In genomic region chr1:168786731-168787130, GRCm38 (mm10) we compare ENCODE assay signal across 24 mouse cellular contexts.
DNase-seq lines count a peak whose midpoint lies in the region; ATAC-seq lines count a peak whose summit lies in the region.
"Had no signal": no experiment of that assay in that cellular context is flagged by ENCODE, and none has a peak within 500 bp of the region (broad histone marks: within the 10 kb centered on the region; RNA-seq: fewer than 3 reads in every experiment).

No protein-coding gene starts in this region.

- no peak for ATAC-seq in kidney, embryonic 15.5 days (replicated peaks; ENCODE audit: low FRiP score)
- no peak for ATAC-seq in midbrain, embryonic 14.5 days (ENCODE audit: low FRiP score, low TSS enrichment)
- ATAC-seq in midbrain, embryonic 15.5 days (replicated peaks) = no peak
- ATAC-seq: forebrain, postnatal 0 days; lung, postnatal 0 days; Patski had no signal

- H3K9me3 ChIP-seq in kidney, embryonic 15.5 days (replicated peaks) = no peaks in the 10 kb centered on the region
- no peaks in the 10 kb centered on the region for H3K9me3 ChIP-seq in midbrain, embryonic 14.5 days (ENCODE audit: control insufficient read depth, low read length)
- H3K9me3 ChIP-seq in midbrain, embryonic 15.5 days = no peaks in the 10 kb centered on the region
- no peaks in the 10 kb centered on the region for H3K9me3 ChIP-seq in embryonic facial prominence, embryonic 10.5 days
- H3K9me3 ChIP-seq: embryonic facial prominence, embryonic 15.5 days; forebrain, embryonic 10.5 days; hindbrain, embryonic 12.5 days; neural tube, embryonic 13.5 days had no signal

- no peak overlapping the region for H3K27ac ChIP-seq in kidney, embryonic 15.5 days
- no peak overlapping the region for H3K27ac ChIP-seq in midbrain, embryonic 14.5 days (replicated peaks; ENCODE audit: low read depth, low read length)
- no peak overlapping the region for H3K27ac ChIP-seq in midbrain, embryonic 15.5 days
- no peak overlapping the region for H3K27ac ChIP-seq in embryonic facial prominence, embryonic 10.5 days (replicated peaks)
- H3K27ac ChIP-seq: embryonic facial prominence, embryonic 15.5 days; forebrain, embryonic 10.5 days; hindbrain, embryonic 12.5 days; left cerebral cortex, adult 2 months; liver, embryonic 14.5 days; neural tube, embryonic 13.5 days had no signal

- no peaks in the 10 kb centered on the region for H3K36me3 ChIP-seq in kidney, embryonic 15.5 days
- H3K36me3 ChIP-seq in midbrain, embryonic 14.5 days (ENCODE audit: control insufficient read depth, insufficient read depth, low read length) = no peaks in the 10 kb centered on the region
- H3K36me3 ChIP-seq in midbrain, embryonic 15.5 days (replicated peaks) = no peaks in the 10 kb centered on the region
- no peaks in the 10 kb centered on the region for H3K36me3 ChIP-seq in embryonic facial prominence, embryonic 10.5 days (replicated peaks)
- H3K36me3 ChIP-seq: embryonic facial prominence, embryonic 15.5 days; forebrain, embryonic 10.5 days; hindbrain, embryonic 12.5 days; neural tube, embryonic 13.5 days had no signal

- WGBS in kidney, embryonic 15.5 days = 24% methylated on average over 3 of the region's 3 CpGs
- 56% methylated on average over 3 of the region's 3 CpGs for WGBS in midbrain, embryonic 14.5 days
- 40% methylated on average over 3 of the region's 3 CpGs for WGBS in midbrain, embryonic 15.5 days
- 31% methylated on average over 3 of the region's 3 CpGs for WGBS in embryonic facial prominence, embryonic 10.5 days

- H3K4me2 ChIP-seq in kidney, embryonic 15.5 days = no peak overlapping the region
- H3K4me2 ChIP-seq in midbrain, embryonic 14.5 days (ENCODE audit: low read length) = no peak overlapping the region
- H3K4me2 ChIP-seq in midbrain, embryonic 15.5 days = no peak overlapping the region
- H3K4me2 ChIP-seq: embryonic facial prominence, embryonic 15.5 days; heart, embryonic 11.5 days; hindbrain, embryonic 12.5 days; neural tube, embryonic 13.5 days had no signal

- H3K4me1 ChIP-seq in kidney, embryonic 15.5 days = peaks cover 10% of the 10 kb centered on the region; the same call in 1 of the 2 replicates
- H3K4me1 ChIP-seq in midbrain, embryonic 14.5 days (ENCODE audit: control insufficient read depth, insufficient read depth, low read length) = no peaks in the 10 kb centered on the region
- H3K4me1 ChIP-seq in midbrain, embryonic 15.5 days = no peaks in the 10 kb centered on the region
- peaks cover 14% of the 10 kb centered on the region for H3K4me1 ChIP-seq in embryonic facial prominence, embryonic 10.5 days
- H3K4me1 ChIP-seq: embryonic facial prominence, embryonic 15.5 days; hindbrain, embryonic 12.5 days; neural tube, embryonic 13.5 days had no signal

- DNase-seq in kidney, postnatal 10 days = peak; percentile 9
- peak; percentile 31 for DNase-seq in midbrain, embryonic 14.5 days
- DNase-seq in embryonic facial prominence, embryonic 10.5 days (ENCODE audit: low spot score) = peak; percentile 24
- DNase-seq in mesoderm, embryonic 11.5 days (ENCODE audit: low read depth, low spot score) = peak; percentile 19
- DNase-seq in spleen, postnatal 10 days (ENCODE audit: low spot score in 2 of 2) = no peak
- DNase-seq in gastrocnemius, postnatal 25 days = no peak
- DNase-seq: adrenal gland, postnatal 25 days; cerebellum, adult 2 months; forebrain, postnatal 0 days; kidney, postnatal 36 days; layer of hippocampus, adult 9-11 months; left cerebral cortex, postnatal 4 days; thymus, adult 2 months had no signal

- no peak overlapping the region for H3K4me3 ChIP-seq in kidney, embryonic 15.5 days (replicated peaks)
- no peak overlapping the region for H3K4me3 ChIP-seq in midbrain, embryonic 14.5 days (replicated peaks; ENCODE audit: low read depth, low read length)
- H3K4me3 ChIP-seq in midbrain, embryonic 15.5 days = no peak overlapping the region
- H3K4me3 ChIP-seq in embryonic facial prominence, embryonic 10.5 days = no peak overlapping the region
- H3K4me3 ChIP-seq: embryonic facial prominence, embryonic 15.5 days; forebrain, embryonic 10.5 days; hindbrain, embryonic 12.5 days; left cerebral cortex, adult 2 months; neural tube, embryonic 13.5 days had no signal

- no peaks in the 10 kb centered on the region for H3K27me3 ChIP-seq in kidney, embryonic 15.5 days
- H3K27me3 ChIP-seq in midbrain, embryonic 14.5 days (ENCODE audit: control insufficient read depth, insufficient read depth, low read length) = no peaks in the 10 kb centered on the region
- no peaks in the 10 kb centered on the region for H3K27me3 ChIP-seq in midbrain, embryonic 15.5 days (replicated peaks)
- H3K27me3 ChIP-seq in embryonic facial prominence, embryonic 10.5 days (replicated peaks; ENCODE audit: low read depth, poor library complexity, severe bottlenecking) = no peaks in the 10 kb centered on the region
- H3K27me3 ChIP-seq: embryonic facial prominence, embryonic 15.5 days; hindbrain, embryonic 12.5 days; neural tube, embryonic 13.5 days; Patski had no signal

- no peak overlapping the region for H3K9ac ChIP-seq in kidney, embryonic 15.5 days
- H3K9ac ChIP-seq in midbrain, embryonic 14.5 days (replicated peaks; ENCODE audit: low read length) = no peak overlapping the region
- no peak overlapping the region for H3K9ac ChIP-seq in midbrain, embryonic 15.5 days
- H3K9ac ChIP-seq: embryonic facial prominence, embryonic 15.5 days; forebrain, postnatal 0 days; hindbrain, embryonic 12.5 days; liver, embryonic 14.5 days; neural tube, embryonic 13.5 days had no signal

Comparison
In these comparisons a context has a peak if more than half of its experiments do, and no peak if none do; other contexts are left out.
1. DNase-seq: peak in kidney, postnatal 10 days (single experiment), midbrain, embryonic 14.5 days (single experiment), embryonic facial prominence, embryonic 10.5 days (single experiment) and mesoderm, embryonic 11.5 days (single experiment); none in spleen, postnatal 10 days (0 of 2) and gastrocnemius, postnatal 25 days (single experiment).